Mouse (Mus musculus): Measurements from ENCODE around the gene Tex13c2. TPM values are rescaled to one million over a fixed set of nuclear protein-coding genes. Genes with fewer than 3 reads are reported as not detected.

Tex13c2 gene
- polyA plus RNA-seq, 1 experiment from 2014 or later: 0.13 TPM

GRCm38 (mm10) chrX:42522868-42523267 lies 33.4 kb downstream of the Tex13c2 start:
- no peaks in the 10 kb centered on the region for H3K36me3 ChIP-seq (ENCODE audit: control insufficient read depth, insufficient read depth, low read length)
- H3K9me3 ChIP-seq (replicated peaks; ENCODE audit: control insufficient read depth, low read length, poor library complexity, severe bottlenecking): no peaks in the 10 kb centered on the region
- H3K9ac ChIP-seq (ENCODE audit: low read depth, low read length): no peak overlapping the region
- ATAC-seq: no peak
- WGBS: 84% methylated on average over 2 of the region's 2 CpGs
- H3K4me2 ChIP-seq (ENCODE audit: low read length): no peak overlapping the region
- H3K27ac ChIP-seq (ENCODE audit: low read length): no peak overlapping the region
- no peak overlapping the region for H3K4me3 ChIP-seq (ENCODE audit: low read depth, low read length)
- no peaks in the 10 kb centered on the region for H3K4me1 ChIP-seq (ENCODE audit: control insufficient read depth, insufficient read depth, low read length)
- no peaks in the 10 kb centered on the region for H3K27me3 ChIP-seq (ENCODE audit: control insufficient read depth, insufficient read depth, low read depth, low read length)

GRCm38 (mm10) chrX:42530703-42531102 lies 41.2 kb downstream of the Tex13c2 start:
- H3K4me1 ChIP-seq (ENCODE audit: control insufficient read depth, insufficient read depth, low read length): peaks cover 2% of the 10 kb centered on the region; the same call in 1 of the 2 replicates
- no peak overlapping the region for H3K4me2 ChIP-seq (ENCODE audit: low read length)
- no peaks in the 10 kb centered on the region for H3K9me3 ChIP-seq (replicated peaks; ENCODE audit: control insufficient read depth, low read length, poor library complexity, severe bottlenecking)
- no peak overlapping the region for H3K9ac ChIP-seq (ENCODE audit: low read depth, low read length)
- no peak overlapping the region for H3K27ac ChIP-seq (ENCODE audit: low read length)
- no peak for ATAC-seq
- H3K4me3 ChIP-seq (ENCODE audit: low read depth, low read length): no peak overlapping the region
- H3K27me3 ChIP-seq (ENCODE audit: control insufficient read depth, insufficient read depth, low read depth, low read length): no peaks in the 10 kb centered on the region
- 50% methylated on average over 4 of the region's 4 CpGs for WGBS
- H3K36me3 ChIP-seq (ENCODE audit: control insufficient read depth, insufficient read depth, low read length): no peaks in the 10 kb centered on the region

GRCm38 (mm10) chrX:42540030-42540755 lies 50.7 kb downstream of the Tex13c2 start:
- H3K4me1 ChIP-seq (ENCODE audit: control insufficient read depth, insufficient read depth, low read length): no peaks in the 10 kb centered on the region
- peak overlapping the region; percentile 25; the same call in 1 of the 2 replicates for H3K4me2 ChIP-seq (ENCODE audit: low read length)
- no peaks in the 10 kb centered on the region for H3K27me3 ChIP-seq (ENCODE audit: control insufficient read depth, insufficient read depth, low read depth, low read length)
- no peak overlapping the region for H3K9ac ChIP-seq (ENCODE audit: low read depth, low read length)
- H3K36me3 ChIP-seq (ENCODE audit: control insufficient read depth, insufficient read depth, low read length): no peaks in the 10 kb centered on the region
- ATAC-seq: peak; percentile 66
- H3K4me3 ChIP-seq (ENCODE audit: low read depth, low read length): no peak overlapping the region
- no peak overlapping the region for H3K27ac ChIP-seq (ENCODE audit: low read length)
- no peaks in the 10 kb centered on the region for H3K9me3 ChIP-seq (replicated peaks; ENCODE audit: control insufficient read depth, low read length, poor library complexity, severe bottlenecking)
- 22% methylated on average over 3 of the region's 3 CpGs for WGBS

- Histone ChIP-seq H3K9me3 (replicated peaks; ENCODE audit: control insufficient read depth, low read length, poor library complexity, severe bottlenecking) (no peaks in the 10 kb centered on the region), H3K27me3 (ENCODE audit: control insufficient read depth, insufficient read depth, low read depth, low read length) (no peaks in the 10 kb centered on the region), H3K9ac (ENCODE audit: low read depth, low read length) (no peak overlapping the region), H3K4me3 (ENCODE audit: low read depth, low read length) (no peak overlapping the region), H3K4me2 (ENCODE audit: low read length) (no peak overlapping the region; the same call in 1 of the 2 replicates), H3K36me3 (ENCODE audit: control insufficient read depth, insufficient read depth, low read length) (no peaks in the 10 kb centered on the region), H3K4me1 (ENCODE audit: control insufficient read depth, insufficient read depth, low read length) (no peaks in the 10 kb centered on the region), H3K27ac (ENCODE audit: low read length) (no peak overlapping the region)
- ATAC-seq: peak; percentile 67; the same call in 1 of the 2 replicates
- 16% methylated on average over 5 of the region's 5 CpGs for WGBS
These were observed 51.2 kb downstream of the Tex13c2 start for GRCm38 (mm10) chrX:42540756-42541053.

Other genes with a start within 250 kb of the Tex13c2 start
- 7.3 and 8.2 TPM in 2 replicates for gene Sh2d1a, start 12.8 kb downstream of the Tex13c2 start, polyA plus RNA-seq (2015; fragmentation: Nextera tagmentation; extraction: Ambion mirVana)

Data from midbrain, embryonic 16.5 days (tissue).